ENCODE assay signal across 19 mouse cellular contexts in the genomic region with DNA sequence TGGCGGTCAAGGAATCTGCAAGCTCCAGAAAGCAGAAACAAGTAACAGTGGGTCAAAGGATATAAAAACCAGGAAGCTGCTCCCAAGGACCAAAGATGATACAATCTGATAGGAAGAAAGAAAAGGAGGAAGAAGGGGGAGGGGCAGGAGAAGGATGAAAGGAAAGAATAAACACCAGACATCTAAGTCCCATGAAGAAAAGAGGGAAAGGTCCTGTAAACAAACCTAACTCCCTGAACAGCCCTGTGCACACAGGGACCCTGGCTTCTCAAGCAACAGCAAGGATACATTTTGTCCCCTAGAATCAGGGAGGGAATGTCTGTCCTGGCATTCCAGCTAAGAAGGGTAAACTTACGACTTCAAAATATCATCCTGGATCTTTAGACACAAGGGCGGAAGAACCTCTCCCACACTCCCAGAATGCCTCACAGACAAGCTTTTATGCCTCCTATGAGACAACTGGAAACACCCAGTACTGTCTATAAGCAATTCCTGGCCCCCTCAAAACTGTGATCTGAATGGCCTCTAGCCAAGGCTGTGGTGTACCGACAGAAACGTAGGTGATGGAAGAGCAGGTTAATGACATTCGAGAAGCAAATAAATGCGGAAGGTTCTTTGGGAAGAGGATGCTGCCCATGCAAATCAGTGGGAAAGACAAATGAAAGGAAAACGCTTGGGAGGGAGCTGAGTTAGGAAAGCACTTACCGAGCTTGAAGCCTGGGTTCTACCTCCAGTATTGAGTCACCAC.
DNase-seq lines count a peak whose midpoint lies in the region; ATAC-seq and TF ChIP-seq lines count a peak whose summit lies in the region.
"Had no signal": no experiment of that assay in that cellular context is flagged by ENCODE, and none has a peak within 500 bp of the region (broad histone marks: within the 10 kb centered on the region; RNA-seq: fewer than 3 reads in every experiment).

No protein-coding gene starts in this region.

- no peaks in the 10 kb centered on the region for H3K27me3 ChIP-seq in heart, embryonic 13.5 days (replicated peaks)
- H3K27me3 ChIP-seq in kidney, postnatal 0 days (ENCODE audit: insufficient read depth, low read length): no peaks in the 10 kb centered on the region
- no peaks in the 10 kb centered on the region for H3K27me3 ChIP-seq in neural tube, embryonic 15.5 days (replicated peaks)
- no peaks in the 10 kb centered on the region for H3K27me3 ChIP-seq in stomach, postnatal 0 days (ENCODE audit: control insufficient read depth, insufficient read depth, low read length)
- H3K27me3 ChIP-seq: forebrain, embryonic 13.5 days; limb, embryonic 12.5 days had no signal

- H3K4me2 ChIP-seq in heart, embryonic 13.5 days: no peak overlapping the region
- no peak overlapping the region for H3K4me2 ChIP-seq in kidney, postnatal 0 days (ENCODE audit: low read length)
- H3K4me2 ChIP-seq in neural tube, embryonic 15.5 days: no peak overlapping the region
- no peak overlapping the region for H3K4me2 ChIP-seq in stomach, postnatal 0 days (replicated peaks; ENCODE audit: low read depth)
- H3K4me2 ChIP-seq: forebrain, embryonic 13.5 days; limb, embryonic 12.5 days had no signal

- DNase-seq in heart, adult 18-20 months: no peak
- DNase-seq in kidney, postnatal 0 days (ENCODE audit: low spot score): peak; percentile 43
- no peak for DNase-seq in kidney, postnatal 14 days
- no peak for DNase-seq in neural tube, embryonic 10.5 days (ENCODE audit: extremely low spot score, low spot score)
- DNase-seq in stomach, postnatal 0 days (ENCODE audit: low spot score): no peak
- DNase-seq in right cerebral cortex, postnatal 14 days: no peak
- DNase-seq: adrenal gland, postnatal 14 days; cerebellum, adult 9-11 months; embryo, embryonic 11 days; thymus, postnatal 4 days had no signal

- H3K9me3 ChIP-seq in heart, embryonic 13.5 days: no peaks in the 10 kb centered on the region
- no peaks in the 10 kb centered on the region for H3K9me3 ChIP-seq in kidney, postnatal 0 days (replicated peaks; ENCODE audit: low read length)
- H3K9me3 ChIP-seq in neural tube, embryonic 15.5 days (replicated peaks): no peaks in the 10 kb centered on the region
- H3K9me3 ChIP-seq in stomach, postnatal 0 days (ENCODE audit: control insufficient read depth, low read length): no peaks in the 10 kb centered on the region
- H3K9me3 ChIP-seq: forebrain, embryonic 13.5 days; G1E; limb, embryonic 12.5 days had no signal

- 38% methylated on average over 9 of the region's 9 CpGs for WGBS in heart, embryonic 13.5 days
- 39% methylated on average over 9 of the region's 9 CpGs for WGBS in kidney, postnatal 0 days
- WGBS in neural tube, embryonic 15.5 days: 65% methylated on average over 9 of the region's 9 CpGs
- 45% methylated on average over 9 of the region's 9 CpGs for WGBS in stomach, postnatal 0 days

- H3K27ac ChIP-seq in heart, embryonic 13.5 days (replicated peaks): peak overlapping the region; percentile 3; the same call in 1 of the 2 replicates
- H3K27ac ChIP-seq in kidney, postnatal 0 days: peak overlapping the region; percentile 34; the same call in 1 of the 2 replicates
- H3K27ac ChIP-seq in neural tube, embryonic 15.5 days (replicated peaks): peak overlapping the region; percentile 34; the same call in 1 of the 2 replicates
- H3K27ac ChIP-seq in stomach, postnatal 0 days (replicated peaks): peak overlapping the region; percentile 10; the same call in 1 of the 2 replicates
- H3K27ac ChIP-seq: forebrain, embryonic 13.5 days; limb, embryonic 12.5 days; liver, embryonic 14.5 days had no signal

- no peak overlapping the region for H3K9ac ChIP-seq in heart, embryonic 13.5 days
- H3K9ac ChIP-seq in kidney, postnatal 0 days (ENCODE audit: low read depth, low read length): no peak overlapping the region
- no peak overlapping the region for H3K9ac ChIP-seq in neural tube, embryonic 15.5 days (replicated peaks)
- no peak overlapping the region for H3K9ac ChIP-seq in stomach, postnatal 0 days (ENCODE audit: low read length)
- H3K9ac ChIP-seq: forebrain, embryonic 13.5 days; limb, embryonic 12.5 days; liver, embryonic 14.5 days had no signal

- no peak overlapping the region for H3K4me3 ChIP-seq in heart, embryonic 13.5 days
- no peak overlapping the region for H3K4me3 ChIP-seq in kidney, postnatal 0 days (replicated peaks; ENCODE audit: low read depth, low read length)
- H3K4me3 ChIP-seq in neural tube, embryonic 15.5 days (replicated peaks): no peak overlapping the region
- no peak overlapping the region for H3K4me3 ChIP-seq in stomach, postnatal 0 days (ENCODE audit: low read depth, low read length)
- H3K4me3 ChIP-seq: forebrain, embryonic 13.5 days; limb, embryonic 12.5 days; megakaryocyte, embryonic 14.5 days; myocyte had no signal

- peaks cover 47% of the 10 kb centered on the region for H3K4me1 ChIP-seq in heart, embryonic 13.5 days
- peaks cover 7% of the 10 kb centered on the region; the same call in 1 of the 2 replicates for H3K4me1 ChIP-seq in kidney, postnatal 0 days (replicated peaks; ENCODE audit: insufficient read depth, low read length)
- H3K4me1 ChIP-seq in neural tube, embryonic 15.5 days: peaks cover 5% of the 10 kb centered on the region; the same call in 1 of the 2 replicates
- no peaks in the 10 kb centered on the region for H3K4me1 ChIP-seq in stomach, postnatal 0 days (replicated peaks; ENCODE audit: control insufficient read depth, insufficient read depth)
- H3K4me1 ChIP-seq: forebrain, embryonic 13.5 days had no signal

- ATAC-seq in heart, embryonic 13.5 days (ENCODE audit: extremely low read depth, insufficient number of reproducible peaks, low FRiP score, low TSS enrichment): no peak
- ATAC-seq in kidney, postnatal 0 days (replicated peaks; ENCODE audit: low FRiP score, low read depth): no peak
- no peak for ATAC-seq in neural tube, embryonic 15.5 days (ENCODE audit: low FRiP score)
- ATAC-seq in stomach, postnatal 0 days (ENCODE audit: low FRiP score, low TSS enrichment): no peak
- ATAC-seq: forebrain, embryonic 13.5 days; inflammation-experienced regulatory T-cells, adult 6 months had no signal

- no peak for TF ChIP-seq EP300 in stomach, postnatal 0 days (optimal IDR thresholded peaks at IDR 0.05)

- no peaks in the 10 kb centered on the region for H3K36me3 ChIP-seq in heart, embryonic 13.5 days
- H3K36me3 ChIP-seq in kidney, postnatal 0 days (ENCODE audit: insufficient read depth, low read length): no peaks in the 10 kb centered on the region
- H3K36me3 ChIP-seq in neural tube, embryonic 15.5 days: no peaks in the 10 kb centered on the region
- no peaks in the 10 kb centered on the region for H3K36me3 ChIP-seq in stomach, postnatal 0 days (ENCODE audit: control insufficient read depth, insufficient read depth, low read length)
- H3K36me3 ChIP-seq: G1E; limb, embryonic 12.5 days had no signal

- no peak for TF ChIP-seq CTCF in kidney, postnatal 0 days (IDR thresholded peaks at IDR 0.05; ENCODE audit: low read depth)
- TF ChIP-seq CTCF in stomach, postnatal 0 days (IDR thresholded peaks at IDR 0.05; ENCODE audit: low read depth): no peak
